Mouse (Mus musculus) thymus, postnatal 0 days (tissue): ENCODE results near the gene Eif2b5. TPM values are rescaled to one million over a fixed set of nuclear protein-coding genes. Genes with fewer than 3 reads are reported as not detected.
A peak's percentile ranks its signal among the peaks of the same experiment; 100 is the strongest.
"Not testable (repeated sequence)": the region's sequence is repeated elsewhere in the genome, so short reads cannot be mapped to it uniquely, and the experiment has no call there.

Experiments
- DNase-seq: peaks from one replicate; pipeline ENCODE4 v3.0.0-alpha.2; 2015; ENCODE audit warnings: low spot score
- polyA plus RNA-seq: library from polyadenylated mRNA; unstranded; fragments of >200 nt; fragmentation: Nextera tagmentation; extraction: Ambion mirVana; gene quantifications from 2 replicates; pipeline ENCODE4 v1.2.1, GENCODE M21; 2015

The Eif2b5 gene
- polyA plus RNA-seq, 1 experiment from 2014 or later = 92.0 TPM

DNA sequence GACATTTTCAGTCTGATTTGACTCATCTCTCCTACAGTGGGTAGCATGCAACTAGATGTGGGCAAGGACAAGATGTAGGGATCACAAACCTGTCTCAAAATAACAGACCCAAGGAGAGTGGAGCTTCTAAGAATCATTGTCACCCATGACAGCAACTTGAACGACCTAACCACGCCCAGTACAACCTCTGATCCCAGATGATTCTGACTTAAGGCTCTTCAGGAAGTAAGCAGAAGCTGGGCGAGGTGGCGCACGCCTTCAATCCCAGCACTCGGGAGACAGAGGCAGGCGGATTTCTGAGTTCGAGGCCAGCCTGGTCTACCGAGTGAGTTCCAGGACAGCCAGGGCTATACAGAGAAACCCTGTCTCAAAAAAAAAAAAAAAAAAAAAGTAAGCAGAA, 9.9 kb upstream of the Eif2b5 start:
- DNase-seq = not testable (repeated sequence)

DNA sequence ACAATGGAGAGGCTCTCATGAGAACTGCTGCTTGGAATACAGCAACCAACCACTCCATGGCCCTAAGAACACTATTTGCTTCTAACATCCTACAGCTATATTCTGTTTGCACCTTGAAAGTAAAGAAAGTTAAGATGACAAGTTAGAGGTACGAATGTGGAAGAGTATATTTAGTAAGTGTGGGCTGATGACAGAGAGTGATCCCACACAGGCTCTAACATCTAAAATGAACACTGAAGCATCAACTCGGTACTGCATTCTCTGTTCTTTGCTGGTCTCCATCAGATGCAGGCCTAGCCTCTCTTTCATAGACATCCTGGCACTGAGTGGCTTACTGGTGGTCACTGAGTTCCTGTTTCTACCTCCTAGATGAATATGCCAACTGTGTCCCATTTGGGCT, 9.4 kb upstream of the Eif2b5 start:
- no peak for DNase-seq

DNA sequence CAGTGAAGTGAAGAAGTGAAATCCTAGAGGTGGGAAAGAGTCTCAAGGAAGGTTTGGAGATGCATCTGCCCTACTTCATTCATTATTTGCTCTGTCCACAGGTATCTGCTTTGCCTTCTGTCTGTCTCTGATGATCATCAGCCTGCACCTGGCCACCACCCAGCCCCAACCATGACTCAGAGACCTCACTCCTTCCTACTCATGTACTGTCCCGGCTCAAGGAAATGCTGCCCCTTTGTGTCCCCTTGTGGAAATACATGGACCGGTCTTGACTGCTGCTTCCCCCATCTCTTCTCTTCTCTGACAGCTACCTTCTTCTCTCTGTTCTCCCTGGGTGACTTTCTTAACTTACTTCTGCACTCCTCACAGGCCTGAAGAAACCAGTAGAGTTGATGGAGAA, 8.0 kb upstream of the Eif2b5 start:
- DNase-seq = no peak

DNA sequence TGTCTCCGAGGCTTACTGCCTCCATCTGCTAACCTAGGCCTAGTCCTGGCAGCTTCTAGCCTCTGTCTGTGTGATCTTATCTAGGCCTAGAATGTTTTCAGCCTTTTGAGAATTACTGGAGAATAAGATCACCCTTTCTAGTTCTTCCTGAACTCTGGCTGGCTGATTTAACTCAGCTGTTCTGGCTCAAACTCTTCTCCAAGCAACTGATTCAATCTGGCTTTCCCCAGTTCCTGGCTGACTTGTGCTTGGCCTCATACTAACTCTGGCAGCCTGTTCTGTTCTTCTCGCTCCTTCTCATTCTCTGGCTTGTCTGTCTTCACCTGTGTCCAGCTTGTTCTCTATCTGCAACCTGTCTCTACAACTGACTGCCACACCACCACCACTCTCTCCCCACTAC, 7.3 kb upstream of the Eif2b5 start:
- DNase-seq = no peak

DNA sequence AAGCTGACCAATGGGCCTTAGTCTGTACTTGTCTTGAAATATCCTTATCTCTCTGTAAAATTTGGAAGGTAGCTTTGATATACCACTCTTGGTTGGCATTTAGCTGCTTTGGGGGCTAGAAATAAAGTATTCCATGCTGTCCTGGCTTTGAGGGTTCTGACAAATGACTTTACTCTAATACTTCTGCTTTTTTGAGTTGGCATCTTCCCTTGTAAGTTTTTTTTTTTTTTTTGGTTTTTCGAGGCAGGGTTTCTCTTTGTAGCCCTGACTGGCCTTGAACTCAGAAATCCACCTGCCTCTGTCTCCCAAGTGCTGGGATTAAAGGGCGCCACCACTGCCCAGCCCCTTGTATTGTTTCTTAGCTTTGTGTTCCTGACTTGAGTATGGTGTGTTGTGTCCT, 5.2 kb upstream of the Eif2b5 start:
- no peak for DNase-seq

DNA sequence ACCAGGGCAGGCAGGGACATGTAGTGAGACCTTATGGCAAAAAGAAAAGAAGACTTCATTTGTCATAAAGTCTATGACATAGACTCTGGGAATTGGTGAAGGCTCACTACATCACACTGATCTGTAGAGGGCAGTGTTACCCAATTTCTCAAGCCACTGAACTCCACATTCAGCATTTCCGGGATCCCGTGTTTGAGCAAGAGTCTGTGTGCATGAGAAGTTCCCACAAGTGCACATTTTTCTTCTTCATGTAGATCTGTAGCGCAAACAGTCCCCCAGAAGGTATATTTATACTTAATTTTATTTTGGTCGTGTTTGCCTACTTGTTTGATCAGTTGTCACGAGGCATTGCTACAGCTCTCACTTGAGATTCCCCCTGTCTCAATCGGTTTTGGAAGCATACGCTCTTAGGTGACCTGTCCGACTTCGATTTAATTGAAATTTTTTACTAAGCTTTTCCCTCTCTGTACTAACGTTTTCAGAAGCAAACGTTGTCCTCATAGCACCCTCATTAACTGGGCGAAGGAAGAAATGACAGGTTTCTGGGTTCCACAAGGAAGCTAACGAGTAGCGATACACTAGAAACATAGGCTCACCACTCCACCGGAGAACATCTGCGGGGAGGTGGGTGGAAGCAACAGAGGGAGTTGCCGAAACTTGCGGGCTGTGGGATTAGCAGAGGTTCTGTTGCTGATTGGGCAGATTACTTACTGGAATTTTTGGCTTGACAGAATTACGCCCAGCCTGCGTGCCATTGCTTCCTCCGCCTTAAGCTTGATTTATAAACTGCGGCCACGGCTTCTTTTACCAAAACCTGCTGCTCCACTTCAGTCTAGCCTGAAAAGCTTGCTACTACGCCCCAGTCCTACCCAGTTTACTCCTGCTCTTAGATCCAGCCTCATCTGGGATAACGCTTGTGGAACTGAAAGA, 1.7 kb upstream of the Eif2b5 start:
- peak; percentile 88 for DNase-seq

DNA sequence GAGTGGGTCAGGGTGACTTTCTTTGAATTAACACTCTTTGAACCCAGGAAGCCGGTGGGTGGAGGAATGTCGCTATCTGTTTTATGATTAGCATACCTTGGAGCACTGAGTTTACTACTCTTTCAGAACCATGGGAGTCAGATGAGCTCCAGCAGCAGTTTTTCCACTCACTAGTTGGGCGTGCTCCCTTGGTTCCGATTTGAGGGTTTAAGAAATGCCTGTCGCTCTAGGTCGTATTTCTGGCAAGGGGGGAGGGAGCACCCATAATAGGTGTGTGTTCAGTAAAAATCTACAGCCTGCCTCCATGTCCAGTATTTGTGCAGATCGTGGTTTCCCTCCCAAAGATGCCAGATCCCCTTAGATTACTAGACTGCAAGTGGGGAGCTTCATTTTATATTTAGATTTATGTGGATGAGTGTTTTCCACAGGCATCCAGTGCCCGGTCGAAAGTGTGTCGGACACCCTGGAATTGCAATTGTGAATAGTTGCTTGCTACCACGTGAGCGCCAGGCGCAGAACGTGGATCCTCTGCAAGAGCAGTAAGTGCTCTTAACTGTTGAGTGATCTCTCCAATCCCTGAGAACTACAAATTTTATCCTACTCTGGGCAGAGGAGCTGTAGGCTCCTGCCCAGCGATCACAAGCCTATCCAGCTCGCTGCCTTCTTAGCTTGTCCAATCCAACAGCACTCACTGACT, 489 bp upstream of the Eif2b5 start:
- no peak for DNase-seq

DNA sequence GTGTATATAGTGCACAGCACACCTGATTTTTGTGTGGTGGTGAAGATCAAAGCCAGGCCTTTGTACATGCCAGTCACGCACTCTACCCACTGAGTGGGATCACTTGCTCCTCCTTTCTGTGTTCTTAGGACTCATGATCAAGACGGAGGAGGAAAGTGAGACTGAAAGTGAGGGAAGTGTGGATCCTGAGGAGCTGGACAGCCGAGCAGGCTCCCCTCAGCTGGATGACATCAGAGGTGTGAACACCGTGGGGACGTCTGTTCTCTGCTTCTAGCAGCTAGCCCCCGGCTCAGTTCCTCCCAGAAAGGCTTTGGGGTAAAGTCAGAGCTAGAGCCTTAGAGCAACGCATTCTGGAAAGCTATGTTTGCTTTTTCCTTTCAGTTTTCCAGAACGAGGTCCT, 7.4 kb downstream of the Eif2b5 start:
- no peak for DNase-seq

DNA sequence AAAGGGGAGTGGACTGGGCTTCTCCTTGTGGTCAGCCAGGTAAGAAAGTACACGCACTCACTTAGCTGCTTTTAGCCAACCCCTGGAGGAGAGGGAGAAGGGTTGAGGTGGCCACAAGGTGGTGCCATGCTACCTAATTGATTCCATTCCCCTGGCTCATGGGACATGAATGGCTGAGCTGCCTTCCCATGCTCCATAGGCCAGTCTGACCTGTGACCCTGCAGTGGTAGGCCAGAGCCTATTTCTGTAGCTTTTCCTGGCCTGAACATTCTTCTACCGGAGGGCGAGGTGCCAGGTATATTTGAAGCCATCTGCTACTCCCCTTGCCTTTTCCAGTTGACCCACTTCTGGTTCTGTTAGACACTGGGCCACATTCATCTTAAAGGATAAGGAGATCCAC, 10.7 kb downstream of the Eif2b5 start:
- no peak for DNase-seq

DNA sequence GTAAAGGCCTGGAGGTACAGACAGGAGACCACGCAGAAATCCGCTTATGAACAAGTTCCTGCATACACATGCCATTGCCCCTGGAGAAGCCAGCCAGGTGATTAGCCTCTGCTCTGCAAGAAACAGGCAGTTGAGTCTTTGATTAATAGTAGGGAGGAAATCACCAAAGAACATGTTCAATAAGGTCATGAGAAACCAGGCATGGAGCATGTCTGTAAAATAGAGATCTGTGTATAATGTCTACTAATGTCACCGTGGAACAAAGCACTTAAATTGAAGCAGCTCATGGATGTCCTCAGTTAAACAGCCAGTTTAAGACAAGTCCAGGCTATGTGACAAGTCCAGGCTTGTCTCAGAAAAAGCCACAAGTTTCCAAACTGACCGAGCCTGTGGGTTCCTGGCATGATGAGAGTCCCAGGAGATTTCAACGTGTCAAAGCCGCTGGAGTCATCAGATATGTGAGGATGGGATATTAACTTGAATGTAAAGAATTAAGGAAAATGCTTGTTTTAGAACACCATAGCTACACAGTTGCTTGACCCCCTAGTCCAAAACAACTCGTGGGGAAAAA, 12.7 kb downstream of the Eif2b5 start:
- no peak for DNase-seq

DNA sequence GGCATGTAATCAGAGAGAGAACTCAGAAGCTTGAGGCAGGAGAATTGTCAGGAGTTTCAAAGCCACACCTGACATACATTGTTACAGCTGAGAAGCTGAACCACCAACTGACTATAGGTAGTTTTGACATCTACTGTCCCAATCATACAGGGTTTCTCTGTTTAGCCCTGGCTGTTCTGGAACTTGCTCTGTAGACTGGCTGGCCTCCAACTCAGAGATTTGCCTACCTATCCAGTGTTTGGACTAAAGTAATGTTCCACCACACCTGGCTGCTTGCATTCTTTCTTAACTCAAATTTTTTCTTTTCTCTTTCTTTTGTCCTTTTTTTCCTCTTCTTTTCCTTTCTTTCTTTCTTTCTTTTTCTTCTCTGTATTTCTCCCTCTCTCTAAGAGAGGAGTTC, 17.4 kb downstream of the Eif2b5 start:
- no peak for DNase-seq

DNA sequence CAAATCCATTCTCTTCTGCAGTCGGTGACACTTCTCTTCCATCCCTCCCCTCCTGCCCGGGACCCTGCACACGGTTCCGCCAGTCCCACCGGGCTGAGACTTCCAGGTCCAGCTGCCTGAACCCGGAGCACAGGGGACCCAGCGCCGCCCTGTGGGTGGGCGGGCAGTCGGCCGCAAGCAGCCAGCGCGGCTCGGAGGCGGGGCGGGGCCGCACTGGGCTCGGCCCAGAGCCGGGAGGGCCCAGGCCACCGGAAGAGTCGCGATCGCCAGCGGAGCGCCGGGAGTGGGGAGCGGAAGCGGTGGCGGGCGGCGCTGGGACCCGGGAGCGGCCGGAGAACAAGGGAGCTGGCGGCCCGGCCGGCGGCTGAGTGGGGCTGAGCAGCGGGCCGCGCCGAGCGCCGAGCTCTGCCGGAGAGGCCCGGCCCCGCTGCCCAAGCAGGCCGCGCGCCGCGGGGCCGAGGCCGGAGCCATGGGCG, 18.1 kb downstream of the Eif2b5 start, which contains the start of gene Dvl3:
TSS of gene Dvl3 (plus strand) at position 257 of the 476 bp plus-strand sequence.
- peak; percentile 58 for DNase-seq

DNA sequence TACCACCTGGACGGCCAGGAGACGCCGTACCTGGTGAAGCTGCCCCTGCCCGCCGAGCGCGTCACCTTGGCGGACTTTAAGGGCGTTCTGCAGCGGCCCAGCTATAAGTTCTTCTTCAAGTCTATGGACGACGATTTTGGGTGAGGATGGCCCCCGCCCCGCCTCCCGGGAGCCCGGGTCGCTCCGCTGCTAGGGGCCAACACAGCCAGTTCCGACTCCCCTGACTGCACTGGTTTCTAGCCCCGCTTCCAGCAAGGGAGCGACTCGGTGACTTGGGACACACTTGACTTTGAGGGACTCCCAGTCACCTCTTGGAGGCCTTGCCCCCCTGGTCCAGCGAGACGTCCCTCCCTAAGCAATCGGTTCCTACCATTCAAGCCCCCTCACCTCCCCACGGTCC, 18.6 kb downstream of the Eif2b5 start:
- DNase-seq = peak; percentile 35

DNA sequence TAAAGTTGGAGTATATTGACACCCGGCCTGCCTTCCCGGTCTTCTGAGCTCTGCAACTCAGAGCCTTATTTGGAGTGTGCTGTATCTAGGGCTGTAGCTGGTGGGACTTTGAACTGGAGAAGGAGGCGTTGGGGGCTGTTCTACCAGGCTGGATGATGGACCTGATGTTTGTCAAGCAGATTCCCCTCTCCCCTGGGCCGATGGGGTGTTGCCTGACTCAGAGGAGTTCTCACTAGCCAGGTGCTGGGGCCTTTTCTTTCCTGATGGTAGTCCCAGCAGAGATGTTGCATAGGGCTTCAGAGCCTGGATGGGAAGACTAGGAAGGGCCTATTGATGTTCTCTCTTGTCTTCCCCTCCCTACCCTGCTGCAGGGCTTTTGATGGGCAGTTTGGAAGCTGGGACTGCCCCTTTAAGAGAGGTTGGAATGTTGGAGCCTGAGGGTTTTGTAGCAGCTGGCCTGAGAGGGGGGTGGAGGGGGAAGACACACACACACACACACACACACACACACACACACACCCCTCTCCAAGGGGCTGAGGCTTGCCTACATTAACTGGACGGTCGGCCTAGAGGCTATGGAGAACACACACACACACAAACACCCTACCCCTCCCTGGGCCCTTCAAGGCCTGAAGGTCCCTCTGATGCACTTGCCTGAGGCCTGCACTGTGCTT, 19.2 kb downstream of the Eif2b5 start:
- DNase-seq = no peak

DNA sequence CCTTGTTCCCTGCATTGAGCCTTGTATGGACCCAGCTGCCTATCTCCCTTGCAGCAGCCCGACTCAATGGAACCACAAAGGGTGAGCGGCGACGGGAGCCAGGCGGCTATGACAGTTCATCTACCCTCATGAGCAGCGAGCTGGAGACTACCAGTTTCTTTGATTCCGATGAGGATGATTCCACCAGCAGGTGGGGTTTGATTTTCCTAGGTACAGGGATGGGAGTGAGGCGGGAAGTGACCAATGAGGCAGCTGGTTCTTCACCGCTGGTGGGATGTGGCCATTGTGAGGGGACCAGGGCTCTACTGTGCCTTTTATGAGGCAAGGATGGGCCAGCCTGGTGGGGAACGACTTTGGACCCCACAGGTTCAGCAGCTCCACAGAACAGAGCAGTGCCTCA, 25.3 kb downstream of the Eif2b5 start:
- DNase-seq = no peak

DNA sequence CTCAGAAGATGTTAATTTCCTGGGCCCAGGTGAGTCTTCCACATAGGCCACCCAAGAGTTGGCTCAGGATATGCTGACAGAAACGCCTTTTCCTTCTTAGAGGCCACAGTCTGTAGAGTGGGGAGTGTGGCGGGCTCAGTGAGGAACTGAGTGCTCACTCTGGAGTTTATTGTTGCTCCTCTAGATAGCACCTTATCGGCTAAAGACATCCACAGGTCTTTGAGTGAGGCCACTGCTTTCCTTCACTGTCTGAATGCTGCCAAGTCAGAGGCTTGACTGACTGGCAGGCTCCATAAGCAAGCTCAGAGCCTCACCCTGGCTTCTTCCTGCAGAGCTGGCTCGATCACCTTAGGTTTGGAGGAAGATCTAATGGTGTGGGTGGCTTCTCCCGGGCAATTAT, 30.2 kb downstream of the Eif2b5 start:
- no peak for DNase-seq

DNA sequence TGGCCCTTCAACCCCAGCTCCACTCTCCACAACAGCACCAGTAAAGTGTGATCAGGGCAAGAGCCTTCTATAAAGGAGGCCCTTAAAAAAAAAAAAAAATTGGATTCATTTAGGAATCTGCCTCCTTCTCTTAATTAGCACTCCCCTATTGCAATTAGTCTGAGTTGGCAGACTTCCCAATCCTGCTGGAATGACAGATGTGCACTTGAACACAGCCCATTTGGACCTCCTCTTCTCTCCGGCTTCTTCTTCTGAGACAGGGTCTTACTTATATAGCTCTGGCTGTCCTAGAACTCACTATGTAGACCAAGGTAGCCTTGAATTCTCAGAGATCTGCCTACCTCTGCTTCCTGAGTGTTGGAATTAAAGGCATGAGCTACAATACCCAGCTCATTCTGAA, 30.8 kb downstream of the Eif2b5 start:
- no peak for DNase-seq

DNA sequence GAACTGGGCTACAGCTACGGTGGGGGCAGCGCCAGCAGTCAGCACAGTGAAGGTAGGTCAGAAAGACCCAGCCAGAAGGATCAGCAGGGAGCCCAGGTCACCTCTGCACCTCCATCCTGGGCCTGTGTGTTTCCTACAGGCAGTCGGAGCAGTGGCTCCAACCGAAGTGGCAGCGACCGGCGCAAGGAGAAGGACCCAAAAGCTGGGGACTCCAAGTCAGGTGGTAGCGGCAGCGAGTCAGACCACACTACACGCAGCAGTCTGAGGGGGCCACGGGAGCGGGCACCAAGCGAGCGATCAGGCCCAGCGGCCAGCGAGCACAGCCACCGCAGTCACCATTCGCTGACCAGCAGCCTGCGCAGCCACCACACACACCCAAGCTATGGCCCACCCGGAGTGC, 32.3 kb downstream of the Eif2b5 start:
- no peak for DNase-seq

DNA sequence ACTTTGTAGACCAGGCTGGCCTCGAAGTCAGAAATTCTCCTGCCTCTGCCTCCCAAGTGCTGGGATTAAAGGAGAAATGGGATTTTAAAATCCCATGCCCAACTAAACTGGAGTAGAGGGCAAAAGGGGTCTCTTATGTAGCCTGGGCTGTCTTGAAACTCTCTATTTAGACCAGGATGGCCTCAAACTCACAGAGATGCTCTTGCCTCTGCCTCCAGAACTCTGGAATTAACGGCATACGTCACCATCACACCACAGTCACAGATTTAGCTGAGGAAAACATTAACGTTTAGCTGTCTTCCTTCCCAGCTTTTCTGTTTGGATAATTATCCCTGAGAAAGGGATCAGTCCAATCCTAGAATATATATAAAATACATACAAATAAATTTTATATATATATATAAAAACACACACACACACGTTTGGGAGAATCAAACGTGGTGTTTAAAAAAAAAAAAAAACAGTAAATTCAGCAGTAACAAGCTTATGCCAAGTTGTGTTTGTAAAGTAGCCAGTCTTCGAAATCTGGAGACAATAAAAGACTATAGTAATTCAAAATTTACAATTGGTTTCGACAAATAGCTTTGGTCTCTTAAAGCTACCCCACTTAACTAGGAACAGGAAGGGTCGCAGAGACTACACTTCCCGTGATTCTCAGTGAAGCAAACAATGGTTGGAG, 36.1 kb downstream of the Eif2b5 start:
- DNase-seq = no peak

DNA sequence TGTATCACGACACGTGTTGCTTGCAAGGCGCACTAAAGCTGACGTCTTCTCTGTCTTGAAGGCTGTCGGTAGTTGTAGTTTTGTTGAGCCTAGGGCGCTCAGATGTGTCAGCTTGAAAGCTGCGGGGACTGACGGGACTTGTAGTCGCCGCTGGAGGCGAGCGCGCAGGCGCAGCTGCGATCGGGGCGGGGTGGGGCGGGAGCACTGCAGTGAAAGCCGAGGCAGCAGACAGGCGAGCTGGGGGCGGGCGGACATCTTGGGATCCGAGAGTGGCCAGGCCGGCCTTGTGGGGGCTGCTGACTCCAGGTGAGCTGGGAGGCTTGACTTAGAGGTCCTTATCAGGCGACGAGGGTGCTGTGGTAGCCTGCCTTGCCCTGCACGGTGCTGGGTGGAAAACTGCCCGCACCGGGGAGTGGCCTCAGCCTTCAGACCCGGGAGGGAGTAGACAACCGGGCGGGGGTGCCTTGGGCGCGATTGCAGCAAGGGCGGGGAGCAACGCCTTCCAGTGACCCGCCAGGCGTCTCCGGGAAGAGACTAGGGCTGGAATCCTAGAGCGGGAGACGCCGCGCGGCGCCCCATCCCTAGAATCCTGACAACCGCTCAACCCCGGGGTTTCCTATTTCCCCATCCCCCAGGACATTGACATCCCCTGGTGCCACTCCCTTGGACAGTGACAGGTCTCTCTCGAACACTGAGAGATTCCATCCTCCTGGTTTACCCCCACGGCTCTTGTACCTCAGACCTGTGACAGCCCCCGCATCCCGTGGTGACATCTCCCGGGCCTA, 36.9 kb downstream of the Eif2b5 start, which contains the start of gene Ap2m1:
TSS of gene Ap2m1 (plus strand) at position 183 of the 785 bp plus-strand sequence.
- DNase-seq = peak; percentile 98
